Mouse (Mus musculus) frontal cortex, postnatal 14 days (tissue): ENCODE results near the gene Top1.

Experiments used
- DNase-seq, 2 experiments: peaks; one replicate each; pipeline ENCODE4 v3.0.0; 2022; ENCODE audit warnings: low spot score in 2 of 2

The Top1 gene

DNA sequence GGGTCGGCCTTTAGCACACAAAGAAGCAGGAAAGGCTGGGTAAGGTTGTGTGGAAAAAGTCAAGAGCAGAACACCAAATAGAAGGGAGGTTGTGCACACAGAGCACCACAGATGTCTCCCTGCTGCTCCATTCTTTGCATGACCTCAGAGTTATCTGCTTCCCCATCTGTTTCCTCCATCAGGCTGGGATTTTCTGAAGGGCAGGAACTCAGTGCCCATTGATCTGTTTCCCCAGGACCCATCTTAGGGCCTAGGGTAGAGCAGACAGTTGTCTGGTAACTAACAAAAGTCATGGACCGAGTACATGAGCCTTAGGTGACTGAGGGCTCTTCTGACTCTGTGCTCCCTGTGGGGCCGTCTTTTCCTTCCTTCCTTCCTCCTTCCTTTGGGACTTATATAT, 95.9 kb downstream of the Top1 start:
- DNase-seq, result no peak

DNA sequence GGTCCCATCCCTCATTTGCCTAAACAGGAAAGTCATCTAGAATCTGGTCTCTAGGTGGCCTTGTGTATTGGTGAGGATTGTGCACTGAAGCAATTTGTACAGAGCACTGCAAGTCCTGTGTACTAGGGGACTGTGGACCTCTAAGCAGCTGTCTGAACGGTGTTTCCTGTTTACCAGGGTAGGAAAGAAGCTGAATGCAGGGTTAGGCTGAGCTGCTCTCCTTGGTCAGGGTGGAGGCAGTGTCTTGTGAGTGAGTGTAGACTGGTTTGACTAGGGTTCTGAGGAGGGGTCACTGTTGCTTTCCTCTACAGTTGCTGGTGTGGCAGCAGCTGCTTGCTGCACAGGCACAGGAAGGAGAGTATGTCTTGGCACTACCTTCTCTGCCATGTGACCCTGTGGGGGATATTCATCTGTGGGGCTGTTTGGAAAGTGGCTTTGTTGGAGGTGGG, 96.5 kb downstream of the Top1 start:
- DNase-seq, result no peak

DNA sequence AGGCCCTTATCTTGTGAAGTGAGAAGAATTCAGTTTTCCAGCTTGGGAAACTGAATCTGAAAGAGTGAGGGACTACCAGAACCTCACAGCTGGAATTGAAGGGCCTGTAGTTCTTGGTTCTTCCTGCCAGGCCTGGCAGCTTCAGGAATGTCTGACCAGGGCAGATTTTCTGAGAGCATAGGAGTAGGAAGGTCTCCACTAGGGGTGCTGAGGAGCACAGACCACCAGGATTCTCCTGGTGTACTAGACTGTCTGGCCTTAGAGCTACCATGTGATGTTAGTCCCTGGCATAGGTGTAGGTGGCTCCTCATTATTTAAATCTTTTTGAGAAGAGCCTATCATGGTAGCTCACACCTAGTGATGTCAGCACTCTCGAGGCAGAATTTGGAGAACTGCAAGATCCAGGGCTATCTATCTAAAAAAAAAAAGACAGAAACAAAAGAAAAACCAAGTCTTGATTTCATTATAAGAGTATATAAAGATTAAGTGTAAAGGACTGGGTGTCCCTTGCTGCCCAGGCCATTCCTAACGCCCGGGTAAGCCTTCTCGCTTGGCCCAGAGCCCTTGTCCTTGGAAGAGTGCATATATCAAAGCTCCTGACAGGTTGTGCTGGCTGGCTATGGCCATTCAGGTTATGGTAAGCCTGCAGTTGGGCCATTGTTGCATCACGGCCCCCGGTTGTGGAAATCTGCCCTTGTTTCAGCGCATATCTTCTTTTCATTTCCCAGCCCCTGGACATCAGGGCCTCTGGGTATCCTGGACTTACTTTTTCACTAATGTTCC, 98.5 kb downstream of the Top1 start:
- DNase-seq, result no peak

DNA sequence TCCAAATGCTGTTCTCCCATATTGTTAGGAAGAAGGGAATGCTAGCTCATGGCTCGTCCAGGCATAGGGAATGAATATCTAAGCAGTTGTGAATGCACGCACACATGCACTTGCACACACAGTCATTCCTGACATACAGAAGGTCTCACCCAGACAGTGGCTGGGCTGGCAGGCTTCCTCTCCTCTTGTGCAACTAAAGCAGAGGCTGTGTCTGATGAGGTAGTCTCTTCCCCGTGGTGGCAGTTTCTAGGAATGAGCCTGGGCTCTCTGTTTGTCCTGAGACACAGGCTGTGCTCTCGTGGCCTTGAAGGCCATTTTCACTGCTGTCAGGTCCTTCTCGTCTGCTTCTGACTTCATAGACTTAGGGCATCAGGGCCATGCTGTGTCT, 99.1 kb downstream of the Top1 start:
- DNase-seq, result no peak

DNA sequence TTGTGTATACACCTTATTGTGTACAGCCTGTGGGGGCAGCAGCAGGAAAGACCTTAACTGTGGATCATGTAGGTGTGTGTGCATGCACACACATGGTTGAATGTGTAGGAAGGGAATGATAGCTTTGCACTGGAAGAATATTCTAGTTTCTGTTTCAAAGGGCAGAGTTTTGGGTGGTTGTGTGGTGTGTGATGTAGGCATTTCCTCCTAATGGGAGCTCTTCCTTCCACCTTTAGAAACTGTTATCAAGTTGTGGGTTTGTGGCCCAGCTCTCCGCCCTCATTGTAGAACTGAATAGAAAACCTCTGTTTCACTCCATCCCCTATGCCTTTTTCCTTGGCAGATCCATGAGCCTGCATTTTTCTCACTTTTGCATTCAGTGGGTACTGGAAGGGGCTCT, 99.8 kb downstream of the Top1 start:
- DNase-seq, result no peak

DNA sequence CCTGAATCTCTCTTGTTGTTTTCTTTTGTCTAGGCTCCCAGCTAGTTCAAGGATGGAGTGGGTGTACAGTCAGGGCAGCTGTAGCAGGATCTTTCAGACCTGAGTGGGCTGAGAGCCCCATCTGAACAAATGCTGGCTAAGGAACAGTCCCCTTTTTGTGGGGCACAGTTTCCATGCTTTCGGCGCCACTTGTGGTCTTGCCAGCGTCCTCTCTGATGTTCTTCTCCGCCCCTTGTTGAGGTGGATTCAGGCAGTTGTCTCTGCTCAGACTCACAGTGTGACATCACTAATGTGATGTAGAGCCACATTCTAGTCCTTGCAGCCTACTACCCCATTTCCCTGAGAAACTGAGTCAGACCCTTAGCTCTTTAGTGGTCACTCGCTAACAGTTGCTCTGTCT, 100.9 kb downstream of the Top1 start:
- DNase-seq, result no peak

DNA sequence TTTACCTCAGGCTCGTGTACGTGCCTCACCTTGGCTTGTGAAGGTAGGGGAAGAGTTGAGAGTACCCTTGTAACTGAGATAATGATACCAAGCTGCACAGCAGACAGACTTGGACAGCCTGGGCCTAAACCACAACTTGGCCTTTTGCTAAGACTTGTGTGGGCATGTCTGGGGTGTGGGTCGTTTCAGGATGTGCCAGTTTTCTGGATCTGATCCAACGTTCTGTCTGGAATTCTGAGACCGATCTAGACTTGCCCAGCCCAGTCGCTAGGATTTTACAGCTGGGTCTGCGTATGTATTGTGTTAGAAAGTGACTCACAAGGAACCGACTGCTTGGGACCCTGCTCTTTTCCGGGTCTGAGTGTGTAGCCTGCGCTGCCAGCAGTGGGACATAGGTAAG, 101.4 kb downstream of the Top1 start:
- DNase-seq, result no peak

DNA sequence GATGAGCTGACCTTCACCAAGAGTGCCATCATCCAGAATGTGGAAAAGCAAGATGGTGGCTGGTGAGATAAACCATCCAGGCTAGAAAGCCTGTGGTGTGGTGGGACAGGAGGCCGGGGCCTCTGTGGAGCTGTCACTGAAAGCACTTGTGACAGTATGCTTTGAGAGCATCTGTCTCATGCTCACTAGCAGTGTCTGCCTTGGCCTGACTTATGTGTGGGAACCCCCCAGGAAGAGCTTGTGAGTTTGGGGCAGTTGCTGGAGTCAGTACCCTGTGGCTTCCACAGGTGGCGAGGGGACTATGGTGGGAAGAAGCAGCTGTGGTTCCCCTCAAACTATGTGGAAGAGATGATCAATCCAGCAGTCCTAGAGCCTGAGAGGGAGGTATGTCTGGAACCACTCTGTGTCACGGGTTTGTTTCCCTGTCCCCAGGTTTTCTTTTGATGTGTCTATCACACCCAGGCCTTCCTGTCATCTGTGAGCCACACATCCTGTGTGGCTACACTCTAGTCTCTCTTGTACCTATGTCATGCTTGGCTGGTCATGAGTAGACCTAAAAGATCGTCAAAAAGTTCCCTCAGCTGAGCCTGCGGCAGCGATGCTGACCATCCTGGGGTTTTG, 111.0 kb downstream of the Top1 start:
- DNase-seq, result no peak

DNA sequence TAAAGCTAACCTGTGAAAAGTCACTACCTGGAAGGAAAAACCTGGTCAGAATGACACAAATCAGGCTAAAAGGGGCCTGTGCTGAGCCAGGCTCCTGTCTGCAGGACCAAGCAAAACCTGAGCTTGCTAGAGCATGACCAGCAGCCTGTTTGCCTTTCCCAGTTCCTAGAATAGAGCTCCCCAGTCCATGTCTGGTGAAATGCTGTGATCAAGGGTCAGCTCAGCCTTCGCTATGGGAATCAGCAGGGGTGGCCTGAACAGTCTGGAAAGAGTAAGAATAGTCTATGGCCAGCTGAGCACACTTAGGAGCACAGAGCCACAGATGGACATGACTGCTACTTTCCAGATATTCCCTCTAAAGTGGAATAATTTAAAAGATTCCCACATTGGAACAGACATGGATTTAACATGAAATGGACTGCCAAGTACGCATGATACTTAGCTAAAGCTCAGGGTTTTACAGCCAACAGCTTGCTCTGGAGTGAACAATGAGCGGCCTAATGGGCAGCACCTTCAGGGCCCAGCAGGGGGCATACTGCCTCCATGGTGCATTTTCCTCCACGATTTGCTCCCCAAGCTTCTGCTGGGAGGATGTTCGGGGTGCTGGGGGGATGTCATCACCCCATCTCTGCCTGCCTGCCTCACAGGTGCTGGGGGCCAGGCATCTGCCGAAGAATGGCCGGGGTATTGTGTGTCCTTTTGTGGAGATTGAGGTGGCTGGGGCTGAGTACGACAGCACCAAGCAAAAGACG, 114.9 kb downstream of the Top1 start:
- peak in 1 of 2 experiments; percentile 48 for DNase-seq

DNA sequence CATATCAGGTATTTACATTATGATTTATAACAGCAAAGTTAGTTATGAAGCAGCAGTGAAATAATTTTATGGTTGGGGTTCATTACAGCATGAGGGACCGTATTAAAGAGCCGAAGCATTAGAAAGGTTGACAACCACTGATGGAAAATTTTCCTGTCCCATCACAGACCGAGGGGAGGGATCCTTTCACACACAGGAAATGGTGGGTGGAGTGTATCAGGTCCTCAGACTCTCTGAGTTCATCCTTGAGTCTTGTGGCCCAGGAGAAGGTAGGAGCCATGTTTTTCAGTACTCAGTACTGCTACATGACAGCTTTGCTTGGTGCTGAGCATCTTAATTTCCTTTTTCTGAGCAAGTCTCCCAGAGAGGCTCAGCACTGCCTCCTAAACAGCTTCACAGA, 118.1 kb downstream of the Top1 start:
- DNase-seq, result no peak

DNA sequence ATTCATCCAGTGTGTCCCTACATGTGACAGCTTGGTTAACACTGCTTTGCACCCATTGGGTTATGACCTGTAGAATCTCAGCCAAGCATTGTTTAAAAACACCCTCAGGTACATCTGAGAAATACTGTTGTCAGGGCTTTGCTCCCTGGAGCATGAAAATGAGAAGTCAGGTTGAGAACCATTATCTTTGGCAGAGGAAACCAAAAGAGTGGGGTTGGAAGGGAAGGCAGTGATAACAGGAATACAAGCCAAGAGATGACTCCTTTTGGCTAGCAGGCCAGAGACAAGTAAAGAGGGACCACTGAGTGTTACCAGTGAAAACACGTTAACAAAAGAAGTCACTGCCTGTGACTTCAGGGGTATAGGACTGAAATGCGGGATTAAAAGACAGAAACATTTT, 118.7 kb downstream of the Top1 start:
- DNase-seq, result no peak

DNA sequence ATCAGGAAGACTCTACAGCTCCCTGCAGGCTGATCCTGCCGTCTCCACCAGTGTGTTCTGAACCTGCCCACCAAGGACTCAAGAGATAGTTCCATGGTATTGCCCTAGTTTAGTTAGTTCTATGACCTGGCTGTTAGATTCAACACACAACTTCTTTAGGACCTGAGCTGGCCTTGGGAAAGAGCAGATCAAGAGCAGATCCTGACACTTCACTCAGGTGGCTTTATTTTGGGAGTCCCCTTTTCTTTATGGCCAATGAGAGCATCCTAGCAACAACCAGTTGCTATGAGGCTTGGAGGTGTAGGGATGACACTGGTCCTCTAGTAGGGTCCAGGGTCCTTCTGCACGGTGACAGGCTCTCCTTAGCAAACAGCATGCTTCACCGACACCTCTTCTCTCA, 119.4 kb downstream of the Top1 start:
- DNase-seq, result no peak

DNA sequence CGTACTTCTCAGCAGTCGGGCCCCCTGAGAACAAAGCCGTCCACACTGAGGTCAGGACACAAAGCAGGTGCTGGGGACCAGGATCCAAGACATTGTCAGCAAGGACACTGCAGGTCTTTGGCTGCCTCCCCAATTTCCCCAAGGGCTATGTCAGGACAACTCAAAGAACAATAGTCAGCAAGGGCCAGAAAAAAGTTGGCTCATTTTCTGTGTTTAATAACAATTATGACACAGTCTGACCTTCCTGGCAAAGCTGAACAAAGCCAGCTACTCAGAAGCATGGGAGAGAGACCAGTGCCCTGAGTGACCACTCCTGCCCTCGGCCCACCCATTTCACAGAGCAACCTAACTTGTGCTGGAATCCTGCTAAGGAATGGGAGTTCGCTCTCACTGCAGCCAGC, 120.7 kb downstream of the Top1 start:
- DNase-seq, result no peak

DNA sequence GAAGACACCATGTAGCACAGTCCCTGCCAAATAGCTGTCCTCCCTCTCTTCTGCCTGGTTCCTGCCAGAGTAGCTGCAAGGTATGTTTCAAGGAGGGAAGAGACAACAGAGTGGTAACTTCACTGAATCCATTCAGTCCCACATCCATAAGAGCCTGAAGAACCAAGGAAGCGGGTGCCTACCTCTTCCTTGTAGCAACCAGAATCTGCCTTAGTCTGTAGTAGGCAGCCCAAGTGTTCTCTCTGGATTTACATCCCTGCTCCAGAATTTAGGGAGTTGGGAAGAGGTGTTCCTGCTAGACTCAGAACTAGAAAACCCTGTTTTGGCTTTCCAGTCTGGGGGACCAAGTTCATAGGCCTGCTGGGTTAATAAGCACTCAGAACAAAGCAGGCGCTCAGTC, 121.5 kb downstream of the Top1 start:
- DNase-seq, result no peak

DNA sequence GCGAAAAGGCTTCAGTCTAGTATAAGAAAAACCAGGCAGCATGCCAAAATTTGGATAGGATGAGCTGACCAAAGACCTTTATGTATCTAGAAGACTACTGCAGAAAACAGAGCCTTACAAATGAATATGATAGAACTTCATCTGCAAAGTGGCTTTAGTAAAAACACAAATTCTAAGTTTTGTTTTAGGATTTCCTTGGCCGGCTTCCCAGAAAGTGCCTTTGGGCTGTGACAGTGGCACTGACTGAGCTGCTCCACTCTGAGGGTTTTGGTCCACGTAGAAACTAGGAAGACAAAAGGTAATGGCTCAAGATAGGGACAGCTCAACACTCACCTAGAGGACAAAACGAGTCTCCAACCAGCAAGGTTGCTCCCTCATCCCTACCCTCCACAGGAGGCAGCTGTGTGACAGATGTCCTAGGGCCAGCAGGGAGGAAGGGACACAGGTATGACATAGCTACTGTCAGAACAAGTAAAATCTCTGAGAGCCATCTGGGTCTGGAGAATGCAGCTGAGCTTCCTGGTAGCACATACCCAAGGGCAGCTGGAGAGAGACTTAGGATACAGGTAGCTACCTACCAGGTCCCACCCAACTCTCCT, 122.5 kb downstream of the Top1 start:
- no peak for DNase-seq

DNA sequence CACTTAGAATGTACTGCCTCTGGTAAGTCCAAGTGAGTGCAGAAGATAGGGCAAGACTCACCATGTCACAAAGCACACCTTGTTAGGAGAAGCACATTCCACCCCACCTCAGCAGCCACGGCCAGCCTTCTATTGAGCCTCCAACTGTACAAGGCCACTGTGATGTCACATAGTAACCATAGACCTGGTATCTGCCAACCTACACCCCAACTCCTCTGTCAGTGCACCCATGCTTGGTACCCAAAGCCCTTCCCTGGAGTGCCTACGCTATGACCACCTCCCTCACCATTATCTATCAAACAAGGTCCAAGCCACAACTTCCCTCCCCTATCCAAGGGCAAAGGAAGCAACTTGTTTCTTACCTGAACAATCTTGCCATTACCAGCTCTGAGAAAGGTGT, 123.3 kb downstream of the Top1 start:
- DNase-seq, result peak in 1 of 2 experiments; percentile 5

DNA sequence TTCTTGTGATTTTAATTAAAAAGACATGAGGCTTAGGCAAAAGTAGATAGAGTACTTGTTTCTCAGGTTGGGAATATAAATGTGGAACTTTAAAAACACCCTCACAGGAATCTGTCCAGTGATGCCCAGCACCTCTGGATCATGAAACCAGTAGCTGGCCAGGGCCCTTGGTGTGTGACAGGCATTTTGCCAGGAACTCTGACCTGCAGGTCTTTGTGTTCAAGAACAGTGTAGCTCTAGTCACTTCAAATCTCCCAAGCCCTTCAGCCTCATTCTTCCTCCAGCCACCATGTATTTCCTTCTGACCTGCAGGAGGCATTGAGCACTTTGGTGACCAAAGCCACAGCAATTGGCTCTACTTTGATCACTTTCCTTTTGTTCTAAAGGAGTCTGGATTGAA, 124.7 kb downstream of the Top1 start:
- peak in 1 of 2 experiments; percentile 5 for DNase-seq

DNA sequence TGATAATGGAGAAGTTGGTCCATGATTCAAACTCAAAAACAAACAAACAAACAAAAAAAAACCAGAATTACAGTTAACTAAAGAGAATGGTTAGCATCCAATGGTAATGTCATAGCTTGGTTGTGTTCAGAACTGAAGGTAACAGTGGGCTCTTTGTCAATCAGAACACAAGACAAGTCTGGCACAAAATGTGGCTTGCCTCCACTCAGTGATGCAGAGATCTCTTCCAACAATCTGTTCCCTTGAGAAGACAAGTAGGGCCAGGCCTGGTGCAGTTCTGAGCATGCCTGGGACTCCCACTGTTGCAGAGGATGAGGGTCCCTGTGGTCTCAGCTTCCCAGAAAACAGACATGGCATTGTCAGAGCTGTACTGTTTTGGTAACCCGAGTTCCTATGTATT, 125.2 kb downstream of the Top1 start:
- no peak for DNase-seq

DNA sequence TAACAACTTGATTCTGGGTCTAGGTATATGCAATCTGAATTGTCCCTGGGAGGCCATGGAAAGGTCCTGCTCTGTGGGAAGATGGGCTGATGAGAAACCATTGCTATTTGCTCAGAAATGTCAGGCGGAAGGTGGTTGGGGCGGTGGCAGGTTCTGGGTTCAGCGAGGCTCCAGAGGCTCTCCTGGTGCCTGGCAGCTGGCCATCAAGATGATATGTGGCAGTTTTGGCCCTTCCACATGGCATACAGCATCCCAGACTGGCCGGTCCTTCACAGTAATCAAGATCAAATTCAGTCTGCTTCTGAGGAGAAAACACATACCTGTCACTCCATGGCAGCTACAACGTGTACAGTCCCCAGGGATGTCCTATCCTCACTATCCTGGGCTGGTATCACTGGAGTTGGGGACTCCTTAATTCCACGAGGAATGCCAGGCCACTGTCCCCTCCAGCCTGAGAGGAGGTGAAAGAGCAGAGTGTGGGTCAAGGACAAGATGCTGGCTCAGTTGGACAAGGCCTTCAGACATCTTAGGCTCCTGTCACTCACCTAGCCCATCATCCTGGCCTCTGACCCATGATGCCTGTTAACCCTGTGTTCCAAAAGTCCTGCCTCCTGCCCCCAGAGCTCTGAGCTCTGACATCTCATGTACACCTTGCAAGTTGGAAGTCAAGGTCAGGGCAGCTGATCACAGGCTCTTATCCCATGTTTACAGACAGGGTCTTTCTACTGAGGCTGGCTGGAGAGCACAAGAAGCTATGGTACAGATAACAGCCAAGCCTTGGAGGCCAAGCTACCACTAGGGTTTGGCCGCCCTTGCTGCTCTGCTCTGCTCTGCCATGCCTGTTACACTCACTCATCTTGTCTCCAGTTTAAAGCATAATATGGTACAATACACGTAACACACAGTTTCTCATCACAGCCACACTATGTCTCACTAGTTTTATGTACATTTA, 125.9 kb downstream of the Top1 start:
- no peak for DNase-seq
